Mouse (Mus musculus): Measurements from ENCODE around the gene Slc7a15. TPM values are rescaled to one million over a fixed set of nuclear protein-coding genes. Genes with fewer than 3 reads are reported as not detected.

Slc7a15 gene
- polyA plus RNA-seq, 1 experiment: 244 TPM

GRCm38 (mm10) chr12:8522711-8523110 is 76.2 kb downstream of the Slc7a15 start:
- no peaks in the 10 kb centered on the region; the same call in 1 of the 2 replicates for H3K36me3 ChIP-seq (ENCODE audit: control insufficient read depth, insufficient read depth, low read length)
- TF ChIP-seq POLR2A (IDR thresholded peaks at IDR 0.05; ENCODE audit: low read depth, low read length): no peak
- TF ChIP-seq CTCF (IDR thresholded peaks at IDR 0.05; ENCODE audit: extremely low read depth, insufficient read length, insufficient replicate concordance, low read depth, low read length): no peak
- no peak overlapping the region for H3K27ac ChIP-seq (ENCODE audit: insufficient read depth, low read depth, low read length)
- H3K4me1 ChIP-seq (ENCODE audit: control insufficient read depth, insufficient read depth, insufficient read length, low read length): peaks cover 20% of the 10 kb centered on the region
- H3K27me3 ChIP-seq (ENCODE audit: control insufficient read depth, insufficient read depth, low read length): no peaks in the 10 kb centered on the region
- H3K4me3 ChIP-seq (ENCODE audit: low read depth, low read length): no peak overlapping the region
- 57% methylated on average over 2 of the region's 2 CpGs for WGBS

DNA sequence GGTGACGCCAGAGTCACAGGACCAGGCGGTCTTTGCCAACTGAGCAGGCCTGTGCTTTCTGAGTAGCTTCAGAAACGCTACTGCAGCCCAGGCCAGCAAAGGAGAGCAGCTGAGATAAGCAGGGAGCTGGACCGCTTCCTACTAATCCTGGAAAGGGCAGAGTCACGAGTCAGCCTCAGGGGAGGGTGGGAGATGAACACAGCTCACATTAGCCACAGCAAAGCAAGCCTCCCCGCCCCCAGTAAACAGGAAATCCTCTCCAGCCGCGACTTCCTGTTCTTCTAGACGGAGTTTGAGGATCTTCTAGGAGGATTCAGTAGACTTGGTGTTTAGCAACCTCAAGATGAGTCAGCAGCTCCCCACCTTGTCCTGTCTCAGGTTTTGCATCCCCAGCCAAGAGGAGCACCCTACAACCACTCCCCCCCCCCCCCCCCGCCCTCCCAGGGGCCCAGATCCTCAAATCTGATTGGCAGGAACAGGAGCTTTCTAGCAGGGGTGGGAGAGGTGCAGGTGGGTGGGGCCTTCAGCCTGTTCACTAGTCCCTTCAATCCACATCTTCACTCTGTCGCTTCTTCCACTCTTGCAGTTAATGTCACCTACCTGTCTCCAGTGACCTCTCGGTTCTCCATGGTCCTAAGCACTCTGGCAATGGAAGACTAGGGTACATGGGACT is 77.4 kb downstream of the Slc7a15 start:
- TF ChIP-seq POLR2A (IDR thresholded peaks at IDR 0.05; ENCODE audit: low read depth, low read length) (no peak), CTCF (IDR thresholded peaks at IDR 0.05; ENCODE audit: extremely low read depth, insufficient read length, insufficient replicate concordance, low read depth, low read length) (no peak)
- H3K4me1 ChIP-seq (ENCODE audit: control insufficient read depth, insufficient read depth, insufficient read length, low read length): peaks cover 18% of the 10 kb centered on the region
- H3K36me3 ChIP-seq (ENCODE audit: control insufficient read depth, insufficient read depth, low read length): no peaks in the 10 kb centered on the region
- H3K27me3 ChIP-seq (ENCODE audit: control insufficient read depth, insufficient read depth, low read length): no peaks in the 10 kb centered on the region
- no peak overlapping the region for H3K27ac ChIP-seq (ENCODE audit: insufficient read depth, low read depth, low read length)
- H3K4me3 ChIP-seq (ENCODE audit: low read depth, low read length): no peak overlapping the region
- 44% methylated on average over 12 of the region's 12 CpGs for WGBS

DNA sequence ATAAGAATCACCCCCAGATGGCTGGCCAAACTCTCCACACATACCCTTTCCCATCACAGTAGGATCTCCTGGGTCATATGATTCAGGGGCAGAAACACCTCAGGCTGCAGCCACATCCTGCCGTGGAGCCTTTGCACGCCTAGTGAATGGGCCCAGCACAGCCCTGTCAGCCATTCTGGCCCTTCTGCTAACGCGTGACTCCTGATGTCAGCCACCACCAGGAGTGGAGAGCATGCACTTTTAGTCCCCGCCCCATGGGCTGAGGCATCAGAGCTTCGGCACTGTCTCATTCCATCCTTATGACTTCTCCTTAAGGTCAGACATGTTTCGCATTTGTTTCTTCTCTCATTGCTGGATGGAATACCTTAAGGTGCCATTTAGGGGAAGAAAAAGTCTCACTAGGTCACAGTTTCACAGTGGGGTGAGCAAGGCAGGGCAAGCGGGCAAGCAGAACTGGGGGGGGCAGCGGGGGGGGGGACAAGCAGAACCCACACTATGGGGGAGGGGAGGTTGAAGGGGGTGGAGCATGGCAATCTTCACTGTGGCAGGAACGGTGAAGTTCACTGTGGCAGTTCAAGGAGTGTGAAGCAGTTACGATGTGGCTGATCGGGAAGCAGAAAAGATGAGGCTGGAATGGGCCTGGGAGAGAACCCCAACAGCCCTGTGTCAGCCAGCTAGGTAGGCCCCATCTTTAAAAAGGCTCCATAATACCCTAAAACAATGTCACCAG is 79.3 kb downstream of the Slc7a15 start:
- H3K4me1 ChIP-seq (ENCODE audit: control insufficient read depth, insufficient read depth, insufficient read length, low read length): peaks cover 15% of the 10 kb centered on the region
- H3K27me3 ChIP-seq (ENCODE audit: control insufficient read depth, insufficient read depth, low read length): no peaks in the 10 kb centered on the region
- no peak overlapping the region for H3K4me3 ChIP-seq (ENCODE audit: low read depth, low read length)
- 79% methylated on average over 12 of the region's 12 CpGs for WGBS
- 0 out of 2 replicates have a peak overlapping the region, but pooled peaks have one; percentile 18 for H3K27ac ChIP-seq (ENCODE audit: insufficient read depth, low read depth, low read length)
- no peaks in the 10 kb centered on the region for H3K36me3 ChIP-seq (ENCODE audit: control insufficient read depth, insufficient read depth, low read length)
- TF ChIP-seq POLR2A (IDR thresholded peaks at IDR 0.05; ENCODE audit: low read depth, low read length) (no peak), CTCF (IDR thresholded peaks at IDR 0.05; ENCODE audit: extremely low read depth, insufficient read length, insufficient replicate concordance, low read depth, low read length) (no peak)

DNA sequence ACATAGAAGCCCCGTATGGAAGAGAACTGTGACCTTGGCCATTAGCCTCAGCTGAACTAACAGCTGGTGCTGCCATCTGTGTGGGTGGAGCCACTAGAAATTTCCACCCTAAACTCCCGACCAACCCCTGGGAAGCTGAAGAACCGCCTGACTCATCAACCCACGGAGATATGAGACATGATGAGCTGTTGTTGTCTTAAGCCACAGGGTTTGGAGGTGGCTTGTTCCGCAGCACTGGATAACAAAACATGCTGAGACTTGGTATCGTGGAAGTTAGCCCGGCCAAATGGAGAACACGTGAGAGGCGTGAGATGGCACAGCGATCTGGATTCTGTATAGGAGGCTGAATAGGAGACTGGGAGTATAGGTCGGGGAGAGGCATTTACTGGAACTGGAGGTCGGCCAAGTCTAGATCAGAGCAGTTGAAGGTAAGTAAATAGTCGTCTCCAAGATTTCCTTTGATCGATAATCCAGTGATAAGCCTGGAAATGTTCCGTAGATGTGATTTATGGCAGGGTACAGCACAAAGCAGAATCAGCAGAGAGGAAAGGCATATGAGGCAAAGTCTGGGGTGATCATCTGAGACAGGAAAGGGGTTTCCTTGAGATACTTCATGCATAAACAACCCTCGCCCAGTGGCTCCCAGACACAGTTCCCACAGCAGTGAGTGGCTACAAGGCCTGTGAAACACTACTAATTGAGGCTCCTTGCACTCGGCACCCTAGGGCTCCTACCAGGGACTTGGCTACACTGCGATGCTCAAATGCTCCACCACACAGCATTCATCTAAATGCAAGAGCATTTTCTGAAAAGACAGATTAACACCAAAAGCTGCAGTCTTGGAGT is 87.6 kb downstream of the Slc7a15 start:
- whole genome bisulfite sequencing: 21% methylated on average over 18 of the region's 18 CpGs
- Histone ChIP-seq H3K36me3 (ENCODE audit: control insufficient read depth, insufficient read depth, low read length) (no peaks in the 10 kb centered on the region), H3K4me3 (ENCODE audit: low read depth, low read length) (peak overlapping the region; percentile 21), H3K27me3 (ENCODE audit: control insufficient read depth, insufficient read depth, low read length) (no peaks in the 10 kb centered on the region), H3K27ac (ENCODE audit: insufficient read depth, low read depth, low read length) (peak overlapping the region; percentile 93), H3K4me1 (ENCODE audit: control insufficient read depth, insufficient read depth, insufficient read length, low read length) (peaks cover 13% of the 10 kb centered on the region; the same call in 1 of the 2 replicates)
- TF ChIP-seq CTCF (IDR thresholded peaks at IDR 0.05; ENCODE audit: extremely low read depth, insufficient read length, insufficient replicate concordance, low read depth, low read length) (no peak), POLR2A (IDR thresholded peaks at IDR 0.05; ENCODE audit: low read depth, low read length) (peak; percentile 29; the same call in 1 of the 2 replicates)

GRCm38 (mm10) chr12:8510317-8510988 is 88.4 kb downstream of the Slc7a15 start:
- H3K4me3 ChIP-seq (ENCODE audit: low read depth, low read length): peak overlapping the region; percentile 10; the same call in 1 of the 2 replicates
- TF ChIP-seq CTCF (IDR thresholded peaks at IDR 0.05; ENCODE audit: extremely low read depth, insufficient read length, insufficient replicate concordance, low read depth, low read length) (no peak), POLR2A (IDR thresholded peaks at IDR 0.05; ENCODE audit: low read depth, low read length) (no peak)
- peaks cover 13% of the 10 kb centered on the region; the same call in 1 of the 2 replicates for H3K4me1 ChIP-seq (ENCODE audit: control insufficient read depth, insufficient read depth, insufficient read length, low read length)
- no peaks in the 10 kb centered on the region for H3K36me3 ChIP-seq (ENCODE audit: control insufficient read depth, insufficient read depth, low read length)
- H3K27me3 ChIP-seq (ENCODE audit: control insufficient read depth, insufficient read depth, low read length): no peaks in the 10 kb centered on the region
- WGBS: 22% methylated on average over 6 of the region's 6 CpGs
- H3K27ac ChIP-seq (ENCODE audit: insufficient read depth, low read depth, low read length): peak overlapping the region; percentile 93

DNA sequence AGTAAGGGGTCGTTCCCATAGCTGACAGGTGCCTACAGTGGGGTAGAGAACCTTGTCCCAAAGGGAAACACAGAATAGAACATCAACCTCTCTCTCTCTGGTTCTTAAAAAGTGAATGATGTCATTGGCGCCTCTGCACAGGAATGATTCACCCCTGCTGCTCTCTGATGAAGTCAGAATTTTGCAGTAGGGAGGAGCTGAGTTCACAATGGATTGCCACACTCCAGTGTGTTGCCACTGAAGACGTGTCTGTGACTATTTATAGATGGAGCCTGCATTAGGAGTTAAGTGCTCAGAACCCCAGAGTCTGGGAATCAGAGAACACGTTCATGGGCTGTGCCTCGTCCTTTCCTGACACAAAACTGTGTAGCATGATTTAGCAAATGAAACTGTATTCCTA is 89.2 kb downstream of the Slc7a15 start:
- peak overlapping the region; percentile 80 for H3K27ac ChIP-seq (ENCODE audit: insufficient read depth, low read depth, low read length)
- no peak overlapping the region for H3K4me3 ChIP-seq (ENCODE audit: low read depth, low read length)
- 33% methylated on average over 5 of the region's 5 CpGs for WGBS
- TF ChIP-seq CTCF (IDR thresholded peaks at IDR 0.05; ENCODE audit: extremely low read depth, insufficient read length, insufficient replicate concordance, low read depth, low read length) (no peak), POLR2A (IDR thresholded peaks at IDR 0.05; ENCODE audit: low read depth, low read length) (no peak)
- H3K27me3 ChIP-seq (ENCODE audit: control insufficient read depth, insufficient read depth, low read length): no peaks in the 10 kb centered on the region
- peaks cover 13% of the 10 kb centered on the region; the same call in 1 of the 2 replicates for H3K4me1 ChIP-seq (ENCODE audit: control insufficient read depth, insufficient read depth, insufficient read length, low read length)
- H3K36me3 ChIP-seq (ENCODE audit: control insufficient read depth, insufficient read depth, low read length): no peaks in the 10 kb centered on the region
